ENCODE assay signal across 8 mouse cellular contexts in the genomic region with DNA sequence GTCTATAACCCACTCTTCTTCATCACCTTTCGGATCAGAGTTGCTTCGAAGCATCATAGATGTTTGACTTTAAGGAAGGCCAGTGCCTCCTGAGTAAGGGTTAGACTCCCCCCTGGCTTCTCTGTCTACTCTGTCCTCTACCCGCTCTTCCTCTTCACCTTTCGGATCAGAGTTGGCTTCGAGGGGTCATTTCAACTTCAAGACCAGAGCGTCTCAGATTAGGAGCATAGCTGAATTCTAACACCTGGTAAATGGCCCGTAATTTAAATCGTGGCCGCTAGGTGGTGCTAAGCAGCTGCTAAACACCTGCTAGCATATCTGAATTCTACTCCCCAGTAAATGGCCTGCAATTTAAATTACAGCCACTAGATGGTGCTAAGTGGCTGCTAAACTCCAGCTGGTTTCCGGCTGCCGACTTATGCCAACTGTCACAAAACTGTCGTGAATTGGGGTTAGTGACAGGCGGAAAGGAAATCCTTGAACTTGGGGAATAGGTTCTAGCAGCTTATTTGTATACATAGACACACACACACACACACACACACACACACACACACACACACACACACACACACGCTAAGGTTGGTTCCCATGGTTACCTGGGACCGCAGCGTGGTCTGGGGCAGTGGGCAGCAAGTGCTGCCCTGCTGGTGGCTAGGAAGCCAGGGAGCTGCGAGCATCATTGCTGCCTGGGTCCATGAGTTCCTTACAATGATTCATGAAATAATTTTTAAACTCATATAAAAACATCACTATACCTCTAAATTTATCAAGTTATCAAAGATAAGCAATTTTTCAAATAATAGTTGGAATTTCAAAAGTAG.
DNase-seq lines count a peak whose midpoint lies in the region; ATAC-seq and TF ChIP-seq lines count a peak whose summit lies in the region.

No protein-coding gene starts in this region.

- no peaks in the 10 kb centered on the region for H3K36me3 ChIP-seq in ES-Bruce4 (ENCODE audit: control insufficient read depth, insufficient read depth, low read length, poor library complexity, severe bottlenecking)
- no peaks in the 10 kb centered on the region for H3K36me3 ChIP-seq in forebrain, embryonic 13.5 days (ENCODE audit: poor library complexity, severe bottlenecking)
- H3K36me3 ChIP-seq in liver, postnatal 0 days (replicated peaks; ENCODE audit: insufficient read depth, low read length), result no peaks in the 10 kb centered on the region
- H3K36me3 ChIP-seq in neural tube, embryonic 14.5 days (ENCODE audit: control insufficient read depth, insufficient read depth, low read length), result no peaks in the 10 kb centered on the region

- H3K4me3 ChIP-seq in ES-Bruce4 (ENCODE audit: low read depth, low read length), result peak overlapping the region; percentile 72
- H3K4me3 ChIP-seq in forebrain, embryonic 13.5 days, result peak overlapping the region; percentile 40
- peak overlapping the region; percentile 38 for H3K4me3 ChIP-seq in liver, postnatal 0 days (ENCODE audit: low read depth, low read length)
- H3K4me3 ChIP-seq in neural tube, embryonic 14.5 days (ENCODE audit: low read depth, low read length), result peak overlapping the region; percentile 36

- peak; percentile 87 for ATAC-seq in cerebellum, adult (ENCODE audit: insufficient number of reproducible peaks, low FRiP score, low TSS enrichment)
- peak; percentile 96 for ATAC-seq in forebrain, embryonic 13.5 days
- peak; percentile 96 for ATAC-seq in liver, postnatal 0 days
- peak; percentile 98 for ATAC-seq in neural tube, embryonic 14.5 days (ENCODE audit: low read depth)

- TF ChIP-seq EP300 in ES-Bruce4 (IDR thresholded peaks at IDR 0.05; ENCODE audit: insufficient read depth, low read depth, low read length), result no peak
- TF ChIP-seq EP300 in liver, postnatal 0 days (IDR thresholded peaks at IDR 0.05; ENCODE audit: low read depth), result peak; percentile 49; the same call in 1 of the 2 replicates

- no peaks in the 10 kb centered on the region for H3K4me1 ChIP-seq in ES-Bruce4 (ENCODE audit: control insufficient read depth, insufficient read depth, low read length)
- no peaks in the 10 kb centered on the region for H3K4me1 ChIP-seq in forebrain, embryonic 13.5 days
- no peaks in the 10 kb centered on the region for H3K4me1 ChIP-seq in liver, postnatal 0 days (ENCODE audit: insufficient read depth)
- no peaks in the 10 kb centered on the region for H3K4me1 ChIP-seq in neural tube, embryonic 14.5 days (ENCODE audit: control insufficient read depth, insufficient read depth, low read length)

- H3K9ac ChIP-seq in ES-Bruce4 (ENCODE audit: low read depth, poor library complexity, severe bottlenecking), result no peak overlapping the region
- peak overlapping the region; percentile 55; the same call in 1 of the 2 replicates for H3K9ac ChIP-seq in forebrain, embryonic 13.5 days
- no peak overlapping the region; the same call in 1 of the 2 replicates for H3K9ac ChIP-seq in liver, postnatal 0 days (replicated peaks)
- peak overlapping the region; percentile 39; the same call in 1 of the 2 replicates for H3K9ac ChIP-seq in neural tube, embryonic 14.5 days (replicated peaks; ENCODE audit: low read depth, low read length)

- WGBS in forebrain, embryonic 13.5 days, result 20% methylated on average over 17 of the region's 17 CpGs
- 16% methylated on average over 17 of the region's 17 CpGs for WGBS in large intestine, adult 2 months
- 19% methylated on average over 17 of the region's 17 CpGs for WGBS in liver, postnatal 0 days (ENCODE audit: insufficient replicate concordance)
- 20% methylated on average over 17 of the region's 17 CpGs for WGBS in neural tube, embryonic 14.5 days

- peak overlapping the region; percentile 57 for H3K4me2 ChIP-seq in forebrain, embryonic 13.5 days
- peak overlapping the region; percentile 63 for H3K4me2 ChIP-seq in liver, postnatal 0 days (ENCODE audit: low read depth, low read length)
- peak overlapping the region; percentile 43 for H3K4me2 ChIP-seq in neural tube, embryonic 14.5 days (ENCODE audit: low read depth, low read length)

- intact Hi-C loops in heart, postnatal 10 days (cut with DNase I), result loop anchor here (5.0 kb wide), 3 partner anchors 63 to 733 kb away; a partner anchor contains a TSS

- H3K9me3 ChIP-seq in ES-Bruce4 (replicated peaks; ENCODE audit: control insufficient read depth, insufficient read depth, low read length, poor library complexity, severe bottlenecking), result peaks cover 5% of the 10 kb centered on the region
- no peaks in the 10 kb centered on the region; the same call in 1 of the 2 replicates for H3K9me3 ChIP-seq in forebrain, embryonic 13.5 days (replicated peaks)
- no peaks in the 10 kb centered on the region for H3K9me3 ChIP-seq in liver, postnatal 0 days (ENCODE audit: low read length)
- H3K9me3 ChIP-seq in neural tube, embryonic 14.5 days (ENCODE audit: control insufficient read depth, low read length), result no peaks in the 10 kb centered on the region

- TF ChIP-seq POLR2A in ES-Bruce4 (IDR thresholded peaks at IDR 0.05; ENCODE audit: insufficient read depth, low read length), result no peak

- DNase-seq in heart, postnatal 10 days, result peak; percentile 99 to 100
- DNase-seq in large intestine, adult 2 months (ENCODE audit: low read depth, low spot score), result peak; percentile 99
- DNase-seq in liver, postnatal 0 days, result peak; percentile 93
- peak; percentile 92 for DNase-seq in testis, postnatal 10 days (ENCODE audit: low spot score)

- no peaks in the 10 kb centered on the region for H3K27me3 ChIP-seq in ES-Bruce4 (ENCODE audit: control insufficient read depth, insufficient read depth, low read length, poor library complexity, severe bottlenecking)
- no peaks in the 10 kb centered on the region for H3K27me3 ChIP-seq in forebrain, embryonic 13.5 days
- no peaks in the 10 kb centered on the region for H3K27me3 ChIP-seq in liver, postnatal 0 days (ENCODE audit: insufficient read depth, low read length)
- H3K27me3 ChIP-seq in neural tube, embryonic 14.5 days (ENCODE audit: control insufficient read depth, insufficient read depth, low read length), result no peaks in the 10 kb centered on the region

- peak; percentile 58 for TF ChIP-seq CTCF in ES-Bruce4 (IDR thresholded peaks at IDR 0.05; ENCODE audit: low read depth, low read length)
- peak; percentile 100 for TF ChIP-seq CTCF in liver, postnatal 0 days (IDR thresholded peaks at IDR 0.05; ENCODE audit: low read depth)

- H3K27ac ChIP-seq in ES-Bruce4 (ENCODE audit: insufficient read depth, low read length), result no peak overlapping the region
- no peak overlapping the region for H3K27ac ChIP-seq in forebrain, embryonic 13.5 days
- no peak overlapping the region for H3K27ac ChIP-seq in liver, postnatal 0 days (ENCODE audit: low read depth)
- H3K27ac ChIP-seq in neural tube, embryonic 14.5 days (ENCODE audit: low read depth, low read length), result no peak overlapping the region

Comparison
In these comparisons a context has a peak if more than half of its experiments do, and no peak if none do; other contexts are left out.
1. H3K9ac ChIP-seq: peak in forebrain, embryonic 13.5 days (single experiment) and neural tube, embryonic 14.5 days (single experiment); none in ES-Bruce4 (single experiment) and liver, postnatal 0 days (single experiment).
2. Peak in every context shown above with its lines, with median percentiles within 50 percentile points of each other: H3K4me3 ChIP-seq, ATAC-seq, H3K4me2 ChIP-seq and DNase-seq.